Mouse (Mus musculus) olfactory bulb, adult 2 months (tissue): ENCODE measurements at regions not wholly inside any gene's neighbourhood (a gene's known extent, or its start where the extent isn't known, plus 50 kb on each side); places are given as distances from the start of the nearest gene placed in this dataset.

Experiments
- H3K27ac ChIP-seq: fragments of 200-500 bp; 2 replicates; pipeline ENCODE4 v1.5.1; 2012; ENCODE audit warnings: low read depth, low read length; ENCODE audit not compliant: insufficient read depth
- H3K4me1 ChIP-seq: fragments of 200-500 bp; 2 replicates; pipeline ENCODE4 v1.6.1; 2012; ENCODE audit warnings: low read length; ENCODE audit not compliant: control insufficient read depth, insufficient read depth
- H3K4me3 ChIP-seq: fragments of 200-500 bp; 2 replicates; pipeline ENCODE4 v1.5.1; 2012; ENCODE audit warnings: mild to moderate bottlenecking, low read depth, low read length, moderate library complexity; ENCODE audit not compliant: insufficient read depth
- CTCF ChIP-seq: fragments of 200-500 bp; IDR thresholded peaks from 2 replicates; pipeline ENCODE4 v1.5.1; 2012; ENCODE audit warnings: low read depth, mild to moderate bottlenecking, low read length, moderate library complexity; ENCODE audit not compliant: insufficient read depth
- POLR2A ChIP-seq: fragments of 200-500 bp; IDR thresholded peaks from 2 replicates; pipeline ENCODE4 v1.6.1; 2012; ENCODE audit warnings: mild to moderate bottlenecking, low read depth, low read length, moderate library complexity; ENCODE audit not compliant: insufficient read depth
- WGBS: fragments of 180-500 bp; shearing (Covaris S2); methylation state at CpG from one replicate; pipeline ENCODE4 v1.1.7; 2018; 5-methylcytosine and 5-hydroxymethylcytosine counted together

- H3K4me1 ChIP-seq = no peaks in the 10 kb centered on the region
- H3K4me3 ChIP-seq = no peak overlapping the region
- whole genome bisulfite sequencing = 82% methylated on average over 1 of the region's 1 CpGs
- TF ChIP-seq CTCF = no peak
- no peak for TF ChIP-seq POLR2A
- no peak overlapping the region for H3K27ac ChIP-seq
Measured at GRCm38 (mm10) chr16:76761848-76762247, 251.7 kb upstream of the Usp25 start.

GRCm38 (mm10) chr16:76761004-76761403, 252.5 kb upstream of the Usp25 start:
- Histone ChIP-seq H3K27ac (no peak overlapping the region), H3K4me3 (no peak overlapping the region), H3K4me1 (no peaks in the 10 kb centered on the region)
- TF ChIP-seq POLR2A (no peak), CTCF (no peak)
- WGBS = 83% methylated on average over 1 of the region's 1 CpGs

GRCm38 (mm10) chr16:76754871-76755270, 258.6 kb upstream of the Usp25 start:
- H3K4me1 ChIP-seq = no peaks in the 10 kb centered on the region
- H3K4me3 ChIP-seq = no peak overlapping the region
- no peak overlapping the region for H3K27ac ChIP-seq
- 76% methylated on average over 3 of the region's 3 CpGs for WGBS
- TF ChIP-seq POLR2A (no peak), CTCF (no peak)

GRCm38 (mm10) chr16:76746385-76746784, 267.1 kb upstream of the Usp25 start:
- Histone ChIP-seq H3K4me3 (no peak overlapping the region), H3K27ac (no peak overlapping the region), H3K4me1 (no peaks in the 10 kb centered on the region)
- WGBS = 98% methylated on average over 3 of the region's 3 CpGs
- TF ChIP-seq CTCF = no peak
- no peak for TF ChIP-seq POLR2A

- TF ChIP-seq CTCF (no peak), POLR2A (no peak)
- Histone ChIP-seq H3K27ac (no peak overlapping the region), H3K4me3 (no peak overlapping the region), H3K4me1 (no peaks in the 10 kb centered on the region)
- 57% methylated on average over 3 of the region's 3 CpGs for whole genome bisulfite sequencing
Measured at GRCm38 (mm10) chr16:76741141-76741540, 272.4 kb upstream of the Usp25 start.

- H3K4me3 ChIP-seq = no peak overlapping the region
- no peak overlapping the region for H3K27ac ChIP-seq
- no peaks in the 10 kb centered on the region for H3K4me1 ChIP-seq
- TF ChIP-seq POLR2A (no peak), CTCF (no peak)
- 59% methylated on average over 4 of the region's 4 CpGs for WGBS
Measured at GRCm38 (mm10) chr16:76725991-76726390, 287.5 kb upstream of the Usp25 start.

- WGBS = 85% methylated on average over 8 of the region's 8 CpGs
- TF ChIP-seq CTCF (no peak), POLR2A (no peak)
Measured at GRCm38 (mm10) chr16:76725271-76725670, 288.2 kb upstream of the Usp25 start.

GRCm38 (mm10) chr16:76718809-76719208, 294.7 kb upstream of the Usp25 start:
- no peak for TF ChIP-seq POLR2A
- no peak for TF ChIP-seq CTCF
- 65% methylated on average over 1 of the region's 1 CpGs for whole genome bisulfite sequencing
- Histone ChIP-seq H3K4me1 (no peaks in the 10 kb centered on the region), H3K27ac (no peak overlapping the region), H3K4me3 (no peak overlapping the region)

More at GRCm38 (mm10) chr16:76725271-76725670, 288.2 kb upstream of the Usp25 start:
- Histone ChIP-seq H3K27ac (no peak overlapping the region), H3K4me1 (no peaks in the 10 kb centered on the region), H3K4me3 (no peak overlapping the region)

- no peaks in the 10 kb centered on the region for H3K4me1 ChIP-seq
- 89% methylated on average over 1 of the region's 1 CpGs for WGBS
- H3K4me3 ChIP-seq = no peak overlapping the region
- TF ChIP-seq CTCF = no peak
- TF ChIP-seq POLR2A = no peak
- no peak overlapping the region for H3K27ac ChIP-seq
Measured at GRCm38 (mm10) chr16:76718147-76718546, 295.4 kb upstream of the Usp25 start.

- TF ChIP-seq POLR2A (no peak), CTCF (no peak)
- Histone ChIP-seq H3K27ac (no peak overlapping the region), H3K4me3 (no peak overlapping the region), H3K4me1 (no peaks in the 10 kb centered on the region)
- WGBS = 58% methylated on average over 6 of the region's 6 CpGs
Measured at GRCm38 (mm10) chr16:76694913-76695312, 318.6 kb upstream of the Usp25 start.
